9 mouse cellular contexts compared by ENCODE assay signal in genomic region chr12:61526199-61526598, GRCm38 (mm10). TPM values are rescaled to one million over a fixed set of nuclear protein-coding genes. Genes with fewer than 3 reads are reported as not detected.
A peak's percentile ranks its signal among the peaks of the same experiment; 100 is the strongest.
DNase-seq lines count a peak whose midpoint lies in the region; ATAC-seq and TF ChIP-seq lines count a peak whose summit lies in the region.
"Had no signal": no experiment of that assay in that cellular context is flagged by ENCODE, and none has a peak within 500 bp of the region (broad histone marks: within the 10 kb centered on the region; RNA-seq: fewer than 3 reads in every experiment).

No protein-coding gene starts in this region.

- H3K9ac ChIP-seq in lung, postnatal 0 days (replicated peaks; ENCODE audit: low read depth) = no peak overlapping the region

- H3K27me3 ChIP-seq in cerebellum, adult 2 months (ENCODE audit: control insufficient read depth, insufficient read depth, low read length) = no peaks in the 10 kb centered on the region; the same call in 1 of the 2 replicates
- peaks cover 28% of the 10 kb centered on the region for H3K27me3 ChIP-seq in lung, postnatal 0 days (replicated peaks; ENCODE audit: insufficient read depth, low read length)

- TF ChIP-seq EP300 in lung, postnatal 0 days (IDR thresholded peaks at IDR 0.05) = no peak

- H3K9me3 ChIP-seq in lung, postnatal 0 days (ENCODE audit: low read length) = no peaks in the 10 kb centered on the region

- H3K27ac ChIP-seq in cerebellum, adult 2 months (ENCODE audit: insufficient read depth, low read length) = no peak overlapping the region
- peak overlapping the region; percentile 52 for H3K27ac ChIP-seq in olfactory bulb, adult 2 months (ENCODE audit: insufficient read depth, low read depth, low read length)
- no peak overlapping the region for H3K27ac ChIP-seq in lung, postnatal 0 days (ENCODE audit: low read length)
- H3K27ac ChIP-seq: macrophage had no signal

- H3K4me1 ChIP-seq in cerebellum, adult 2 months (ENCODE audit: control insufficient read depth, insufficient read depth, low read length) = peaks cover 3% of the 10 kb centered on the region; the same call in 1 of the 2 replicates
- peaks cover 7% of the 10 kb centered on the region; the same call in 1 of the 2 replicates for H3K4me1 ChIP-seq in olfactory bulb, adult 2 months (ENCODE audit: control insufficient read depth, insufficient read depth, low read length)
- no peaks in the 10 kb centered on the region; the same call in 1 of the 2 replicates for H3K4me1 ChIP-seq in lung, postnatal 0 days (ENCODE audit: insufficient read depth, low read depth, low read length)

- no peak overlapping the region for H3K4me2 ChIP-seq in lung, postnatal 0 days (replicated peaks; ENCODE audit: low read depth, low read length)

- no peak overlapping the region for H3K4me3 ChIP-seq in cerebellum, adult 2 months (replicated peaks; ENCODE audit: insufficient read depth, low read depth, low read length)
- peak overlapping the region; percentile 48 for H3K4me3 ChIP-seq in olfactory bulb, adult 2 months (ENCODE audit: insufficient read depth, low read depth, low read length)
- no peak overlapping the region for H3K4me3 ChIP-seq in lung, postnatal 0 days (ENCODE audit: low read depth, low read length)

- DNase-seq in ES-CJ7 (ENCODE audit: low read depth, low spot score) = peak; percentile 51
- DNase-seq in cerebellum, adult 2 months = peak; percentile 28 to 31
- DNase-seq in left cerebral cortex, adult 8-10 months (ENCODE audit: low spot score in 2 of 2) = peak; percentile 58 to 80
- DNase-seq in Muller cell, postnatal 12 days (ENCODE audit: inconsistent ontology term) = no peak
- no peak for DNase-seq in spleen, adult 12 weeks (ENCODE audit: low spot score)
- no peak for DNase-seq in lung, postnatal 0 days (ENCODE audit: low spot score)

- H3K36me3 ChIP-seq in lung, postnatal 0 days (ENCODE audit: insufficient read depth, low read length) = no peaks in the 10 kb centered on the region

- TF ChIP-seq CTCF in cerebellum, adult 2 months (IDR thresholded peaks at IDR 0.05; ENCODE audit: borderline replicate concordance, insufficient read depth, low read depth, low read length) = no peak
- TF ChIP-seq CTCF in olfactory bulb, adult 2 months (IDR thresholded peaks at IDR 0.05; ENCODE audit: insufficient read depth, low read depth, low read length) = peak; percentile 55; the same call in 1 of the 2 replicates
- no peak for TF ChIP-seq CTCF in lung, postnatal 0 days (IDR thresholded peaks at IDR 0.05)

- ATAC-seq in frontal cortex, adult (ENCODE audit: low TSS enrichment) = peak; percentile 72
- no peak for ATAC-seq in lung, postnatal 0 days

- whole genome bisulfite sequencing in cerebellum, adult 2 months = 20% methylated on average over 9 of the region's 9 CpGs
- WGBS in olfactory bulb, adult 2 months = 4% methylated on average over 9 of the region's 9 CpGs
- WGBS in lung, postnatal 0 days = 2% methylated on average over 9 of the region's 9 CpGs

- no peak for TF ChIP-seq POLR2A in cerebellum, adult 2 months (IDR thresholded peaks at IDR 0.05; ENCODE audit: borderline replicate concordance, insufficient read depth, low read length)
- TF ChIP-seq POLR2A in olfactory bulb, adult 2 months (IDR thresholded peaks at IDR 0.05; ENCODE audit: insufficient read depth, low read depth, low read length) = no peak

RNA-seq across cellular contexts. Expression of gene Lrfn5, which starts 3.2 kb away (rescaled TPM):
- polyA plus RNA-seq in cerebellum, adult 2 months (2012; rRNA removed) = 19.9 and 24.4 TPM in 2 replicates
- 100 to 1,000 TPM in 2 of 4 experiments, 10 to 100 TPM in 2; 97.2 to 110 (median 103) TPM for total RNA-seq in left cerebral cortex, adult 8-10 months (2022)
- not detected in 2 replicates for polyA plus RNA-seq in olfactory bulb, adult 2 months (2012; ENCODE audit: insufficient read depth, insufficient read length, low replicate concordance, missing spikeins)
- polyA plus RNA-seq in lung, postnatal 0 days (2015; fragmentation: Nextera tagmentation; extraction: Ambion mirVana) = not detected in 2 replicates
- polyA plus RNA-seq: macrophage had no signal

Comparison
In these comparisons a context has a peak if more than half of its experiments do, and no peak if none do; other contexts are left out.
1. DNase-seq: peak in ES-CJ7 (single experiment), cerebellum, adult 2 months (2 of 2) and left cerebral cortex, adult 8-10 months (2 of 2); none in Muller cell, postnatal 12 days (single experiment), spleen, adult 12 weeks (single experiment) and lung, postnatal 0 days (single experiment).